Mouse (Mus musculus) adrenal gland, postnatal 10 days (tissue): Measurements from ENCODE around the gene Stip1. TPM values are rescaled to one million over a fixed set of nuclear protein-coding genes. Genes with fewer than 3 reads are reported as not detected.

Source experiments
- total RNA-seq, 2 experiments: library from RNA; stranded (reverse); gene quantifications; 2 replicates each; pipeline ENCODE4 v1.2.3; 2021

The Stip1 gene
- total RNA-seq, 2 experiments from 2014 or later: 101 to 107 TPM

Other genes with a start within 250 kb of the Stip1 start
- gene Rps6ka4, start 199.3 kb downstream of the Stip1 start, total RNA-seq: 10 to 100 TPM; 21.5 to 27.5 TPM
- gene Ccdc88b, start 181.8 kb downstream of the Stip1 start, total RNA-seq: 1 to 10 TPM; 4.1 TPM
- gene Trmt112, start 130.3 kb downstream of the Stip1 start, total RNA-seq: 10 to 100 TPM; 53.9 to 70.4 TPM
- gene Prdx5, start 129.9 kb downstream of the Stip1 start, total RNA-seq: 100 to 1,000 TPM; 417 to 451 TPM
- 10 to 100 TPM; 71.0 to 97.4 TPM for gene Esrra, start 118.2 kb downstream of the Stip1 start, total RNA-seq
- gene Catsperz, start 114.6 kb downstream of the Stip1 start, total RNA-seq: 1 to 10 TPM; 1.2 to 1.7 TPM
- gene Kcnk4, start 105.5 kb downstream of the Stip1 start, total RNA-seq: under 1 TPM; 0.30 to 0.73 TPM
- 10 to 100 TPM; 42.0 to 51.8 TPM for gene Bad, start 98.1 kb downstream of the Stip1 start, total RNA-seq
- 10 to 100 TPM; 33.8 to 42.3 TPM for gene Gpr137, start 97.5 kb downstream of the Stip1 start, total RNA-seq
- gene Ppp1r14b, start 65.0 kb downstream of the Stip1 start, total RNA-seq: 100 to 1,000 TPM; 289 to 333 TPM
- 10 to 100 TPM; 45.7 to 63.5 TPM for gene Plcb3, start 63.5 kb downstream of the Stip1 start, total RNA-seq
- 10 to 100 TPM; 70.7 to 71.4 TPM for gene Fkbp2, start 59.5 kb downstream of the Stip1 start, total RNA-seq
- 100 to 1,000 TPM; 110 to 139 TPM for gene Vegfb, start 52.3 kb downstream of the Stip1 start, total RNA-seq
- 10 to 100 TPM; 46.0 to 58.5 TPM for gene Dnajc4, start 47.4 kb downstream of the Stip1 start, total RNA-seq
- gene Nudt22, start 43.9 kb downstream of the Stip1 start, total RNA-seq: 10 to 100 TPM; 29.4 to 34.1 TPM
- gene Trpt1, start 43.8 kb downstream of the Stip1 start, total RNA-seq: 10 to 100 TPM; 13.3 to 21.3 TPM
- 10 to 100 TPM in 1 of 2 experiments, 1 to 10 TPM in 1; 9.8 to 10.1 TPM for gene Fermt3, start 20.5 kb downstream of the Stip1 start, total RNA-seq
- gene Macrod1, start 16.8 kb upstream of the Stip1 start, total RNA-seq: 100 to 1,000 TPM; 134 to 155 TPM
- gene Flrt1, start 65.8 kb upstream of the Stip1 start, total RNA-seq: 1 to 10 TPM; 1.1 to 2.0 TPM
- 100 to 1,000 TPM; 104 to 105 TPM for gene Otub1, start 166.3 kb upstream of the Stip1 start, total RNA-seq
- 1,000 to 10,000 TPM; 1,477 to 1,649 TPM for gene Cox8a, start 177.6 kb upstream of the Stip1 start, total RNA-seq
- 10 to 100 TPM; 27.2 to 38.8 TPM for gene Naa40, start 201.2 kb upstream of the Stip1 start, total RNA-seq
- 1 to 10 TPM; 4.5 to 7.6 TPM for gene Rcor2, start 227.4 kb upstream of the Stip1 start, total RNA-seq